Mouse (Mus musculus) G1E (cell line): ENCODE data around the gene Cyp4a32.
"Not testable (repeated sequence)": the region's sequence is repeated elsewhere in the genome, so short reads cannot be mapped to it uniquely, and the experiment has no call there.

Experiments used
- CTCF ChIP-seq: IDR thresholded peaks from 2 replicates; pipeline ENCODE4 v1.5.1; 2012; ENCODE audit warnings: low read depth, low read length, inconsistent platforms, mixed read lengths
- GATA1 ChIP-seq: IDR thresholded peaks from 2 replicates; pipeline ENCODE4 v1.6.1; 2012; ENCODE audit warnings: borderline replicate concordance, low read length, inconsistent platforms, mixed read lengths
- GATA2 ChIP-seq: IDR thresholded peaks from 2 replicates; pipeline ENCODE4 v1.6.1; 2012; ENCODE audit warnings: low read depth, low read length, inconsistent platforms, borderline replicate concordance
- POLR2AphosphoS5 ChIP-seq: IDR thresholded peaks from 2 replicates; pipeline ENCODE4 v1.6.1; 2012; ENCODE audit warnings: low read depth, low read length, inconsistent platforms; ENCODE audit not compliant: insufficient replicate concordance
- TAL1 ChIP-seq: conservative IDR thresholded peaks from 2 replicates; pipeline ENCODE4 v1.6.1; 2012; ENCODE audit warnings: low read depth, low read length, inconsistent platforms, mixed read lengths

- not testable (repeated sequence) for TF ChIP-seq GATA1, CTCF, POLR2AphosphoS5, TAL1, GATA2
Observed at GRCm38 (mm10) chr4:115600611-115601010, at the start of gene Cyp4a32.
